Mouse (Mus musculus) CH12.LX (cell line): ENCODE data around the gene Pced1b. TPM values are rescaled to one million over a fixed set of nuclear protein-coding genes. Genes with fewer than 3 reads are reported as not detected.
"Not testable (repeated sequence)": the region's sequence is repeated elsewhere in the genome, so short reads cannot be mapped to it uniquely, and the experiment has no call there.

Experiments
- DNase-seq: peaks from one replicate; pipeline ENCODE4 v3.0.0-alpha.2; 2013; ENCODE audit errors: extremely low read depth
- H3K27ac ChIP-seq: 2 replicates; pipeline ENCODE4 v1.5.1; 2012; ENCODE audit warnings: low read depth, mild to moderate bottlenecking, control low read depth, moderate library complexity; ENCODE audit not compliant: insufficient read depth
- H3K27me3 ChIP-seq: replicated peaks from 2 replicates; pipeline ENCODE3; 2012; ENCODE audit warnings: inconsistent platforms
- H3K36me3 ChIP-seq, 2 experiments: replicated peaks in 1 of 2; 2 replicates each; pipeline versions ENCODE3 to v1.6.1; 2012; ENCODE audit warnings: inconsistent platforms in 1 of 2, low read length in 1 of 2, mild to moderate bottlenecking in 1 of 2, mixed read lengths in 1 of 2, moderate library complexity in 1 of 2; ENCODE audit not compliant: control insufficient read depth in 1 of 2, insufficient read depth in 1 of 2
- H3K4me1 ChIP-seq, 2 experiments: 2 replicates each; pipeline ENCODE4 v1.6.1; 2012; ENCODE audit warnings: inconsistent platforms in 1 of 2, moderate library complexity in 1 of 2; ENCODE audit not compliant: insufficient read depth in 2 of 2, control insufficient read depth in 1 of 2
- H3K4me2 ChIP-seq: 2 replicates; pipeline ENCODE4 v1.6.1; 2012; ENCODE audit warnings: low read depth, mild to moderate bottlenecking, control low read depth; ENCODE audit not compliant: poor library complexity, insufficient read depth, severe bottlenecking
- H3K4me3 ChIP-seq, 3 experiments: fragments of 150-350 bp in 1 of 3; sonication (generic) in 1 of 3; replicated peaks in 1 of 3; 2 replicates each; pipeline versions ENCODE3 to v1.5.1; 2011 to 2012; ENCODE audit warnings: low read depth in 2 of 3, low read length in 2 of 3, mild to moderate bottlenecking in 2 of 3, moderate library complexity in 2 of 3, control low read depth in 1 of 3, improper control_type of control experiment in 1 of 3, inconsistent platforms in 1 of 3, mixed read lengths in 1 of 3; ENCODE audit not compliant: poor library complexity in 1 of 3
- H3K79me2 ChIP-seq: replicated peaks from 2 replicates; pipeline ENCODE4 v1.6.1; 2012; ENCODE audit warnings: mild to moderate bottlenecking, moderate library complexity; ENCODE audit not compliant: control insufficient read depth, poor library complexity, insufficient read depth, severe bottlenecking; ENCODE audit errors: extremely low read depth
- H3K9ac ChIP-seq: 2 replicates; pipeline ENCODE4 v1.6.1; 2012; ENCODE audit warnings: low read depth, mild to moderate bottlenecking, control low read depth, moderate library complexity; ENCODE audit not compliant: insufficient read depth
- H3K9me3 ChIP-seq: replicated peaks from 2 replicates; pipeline ENCODE3; 2012; ENCODE audit warnings: low read length, inconsistent platforms, mixed read lengths
- CHD2 ChIP-seq: IDR thresholded peaks from 2 replicates; pipeline ENCODE4 v1.6.1; 2011; ENCODE audit warnings: low read length, improper control_type of control experiment
- E2F4 ChIP-seq: IDR thresholded peaks from 2 replicates; pipeline ENCODE4 v1.6.1; 2011; ENCODE audit warnings: low read depth, low read length, improper control_type of control experiment; ENCODE audit not compliant: insufficient replicate concordance
- ELF1 ChIP-seq: IDR thresholded peaks from 2 replicates; pipeline ENCODE4 v1.6.1; 2014; ENCODE audit warnings: low read depth, mild to moderate bottlenecking, inconsistent platforms, low read length, improper control_type of control experiment
- ETS1 ChIP-seq: conservative IDR thresholded peaks from 2 replicates; pipeline ENCODE4 v1.6.1; 2012; ENCODE audit warnings: low read depth, mild to moderate bottlenecking, inconsistent platforms, low read length, improper control_type of control experiment, moderate library complexity
- GABPA ChIP-seq: IDR thresholded peaks from 2 replicates; pipeline ENCODE4 v1.6.1; 2012; ENCODE audit warnings: low read depth, low read length, improper control_type of control experiment, inconsistent platforms; ENCODE audit not compliant: insufficient replicate concordance
- HCFC1 ChIP-seq: IDR thresholded peaks from 2 replicates; pipeline ENCODE4 v1.6.1; 2012; ENCODE audit warnings: low read depth, mild to moderate bottlenecking, inconsistent platforms, low read length, improper control_type of control experiment
- IRF4 ChIP-seq: IDR thresholded peaks from 2 replicates; pipeline ENCODE4 v1.6.1; 2014; ENCODE audit warnings: low read depth, mild to moderate bottlenecking, inconsistent platforms, low read length, improper control_type of control experiment
- JUND ChIP-seq: conservative IDR thresholded peaks from 2 replicates; pipeline ENCODE4 v1.6.1; 2011; ENCODE audit warnings: low read depth, low read length, improper control_type of control experiment
- KAT2A ChIP-seq: IDR thresholded peaks from 2 replicates; pipeline ENCODE4 v1.6.1; 2012; ENCODE audit warnings: low read length, improper control_type of control experiment, inconsistent platforms; ENCODE audit not compliant: insufficient replicate concordance
- MAFK ChIP-seq: IDR thresholded peaks from 2 replicates; pipeline ENCODE4 v1.6.1; 2011; ENCODE audit warnings: low read length, improper control_type of control experiment; ENCODE audit not compliant: insufficient replicate concordance
- MAX ChIP-seq: IDR thresholded peaks from 2 replicates; pipeline ENCODE4 v1.6.1; 2011; ENCODE audit warnings: low read length, improper control_type of control experiment
- MAZ ChIP-seq: IDR thresholded peaks from 2 replicates; pipeline ENCODE4 v1.6.1; 2012; ENCODE audit warnings: low read depth, mild to moderate bottlenecking, inconsistent platforms, low read length, improper control_type of control experiment, moderate library complexity
- MEF2A ChIP-seq: IDR thresholded peaks from 2 replicates; pipeline ENCODE4 v1.6.1; 2014; ENCODE audit warnings: low read depth, mild to moderate bottlenecking, inconsistent platforms, low read length, improper control_type of control experiment, borderline replicate concordance
- MXI1 ChIP-seq: IDR thresholded peaks from 2 replicates; pipeline ENCODE4 v1.6.1; 2011; ENCODE audit warnings: mild to moderate bottlenecking, low read depth, low read length, improper control_type of control experiment
- MYC ChIP-seq: IDR thresholded peaks from 2 replicates; pipeline ENCODE4 v1.6.1; 2011; ENCODE audit warnings: low read depth, mild to moderate bottlenecking, improper control_type of control experiment, low read length
- NELFE ChIP-seq: IDR thresholded peaks from 2 replicates; pipeline ENCODE4 v1.6.1; 2011; ENCODE audit warnings: low read depth, low read length, improper control_type of control experiment
- NRF1 ChIP-seq: IDR thresholded peaks from 2 replicates; pipeline ENCODE4 v1.6.1; 2014; ENCODE audit warnings: low read depth, mild to moderate bottlenecking, inconsistent platforms, low read length, improper control_type of control experiment, moderate library complexity
- POLR2A ChIP-seq: IDR thresholded peaks from 2 replicates; pipeline ENCODE4 v1.6.1; 2011; ENCODE audit warnings: low read depth, mild to moderate bottlenecking, improper control_type of control experiment, low read length
- POLR2AphosphoS2 ChIP-seq: IDR thresholded peaks from 2 replicates; pipeline ENCODE4 v1.6.1; 2011; ENCODE audit warnings: low read depth, low read length, improper control_type of control experiment
- RAD21 ChIP-seq: IDR thresholded peaks from 2 replicates; pipeline ENCODE4 v1.6.1; 2011; ENCODE audit warnings: low read depth, mild to moderate bottlenecking, low read length, improper control_type of control experiment, moderate library complexity
- RCOR1 ChIP-seq: conservative IDR thresholded peaks from 2 replicates; pipeline ENCODE4 v1.6.1; 2012; ENCODE audit warnings: low read depth, mild to moderate bottlenecking, inconsistent platforms, low read length, improper control_type of control experiment
- SIN3A ChIP-seq: IDR thresholded peaks from 2 replicates; pipeline ENCODE4 v1.6.1; 2012; ENCODE audit warnings: low read length, improper control_type of control experiment, inconsistent platforms
- SMC3 ChIP-seq: IDR thresholded peaks from 2 replicates; pipeline ENCODE4 v1.6.1; 2011; ENCODE audit warnings: low read depth, low read length, improper control_type of control experiment
- TBP ChIP-seq: conservative IDR thresholded peaks from 2 replicates; pipeline ENCODE4 v1.6.1; 2011; ENCODE audit warnings: low read depth, low read length, improper control_type of control experiment
- TCF12 ChIP-seq: IDR thresholded peaks from 2 replicates; pipeline ENCODE4 v1.6.1; 2014; ENCODE audit warnings: low read depth, mild to moderate bottlenecking, inconsistent platforms, low read length, improper control_type of control experiment
- UBTF ChIP-seq: IDR thresholded peaks from 2 replicates; pipeline ENCODE4 v1.6.1; 2012; ENCODE audit warnings: low read depth, mild to moderate bottlenecking, inconsistent platforms, low read length, improper control_type of control experiment, moderate library complexity
- USF1 ChIP-seq: IDR thresholded peaks from 2 replicates; pipeline ENCODE4 v1.6.1; 2014; ENCODE audit warnings: low read depth, mild to moderate bottlenecking, inconsistent platforms, low read length, improper control_type of control experiment
- USF2 ChIP-seq: conservative IDR thresholded peaks from 2 replicates; pipeline ENCODE4 v1.6.1; 2011; ENCODE audit warnings: low read depth, low read length, improper control_type of control experiment
- ZC3H11A ChIP-seq: IDR thresholded peaks from 2 replicates; pipeline ENCODE4 v1.6.1; 2012; ENCODE audit warnings: low read depth, mild to moderate bottlenecking, inconsistent platforms, low read length, improper control_type of control experiment
- ZKSCAN1 ChIP-seq: IDR thresholded peaks from 2 replicates; pipeline ENCODE4 v1.6.1; 2012; ENCODE audit warnings: low read depth, inconsistent platforms, low read length, improper control_type of control experiment, borderline replicate concordance
- ZNF384 ChIP-seq: IDR thresholded peaks from 2 replicates; pipeline ENCODE4 v1.6.1; 2012; ENCODE audit warnings: low read depth, low read length, improper control_type of control experiment, inconsistent platforms
- dilution Hi-C: fragments of 300-500 bp; cut with MboI; formaldehyde crosslinking; loops from 2 replicates; pipeline ENCODE4 v1.14.3; 2020; ENCODE audit warnings: low sequenced_read_pairs; ENCODE audit not compliant: extremely low pct_unique_long_range_greater_than_20kb, extremely low pct_ligation_motif_present
- in situ Hi-C: fragments of 300-500 bp; cut with MboI; formaldehyde crosslinking; loops from 3 replicates; pipeline ENCODE4 v1.14.3; 2019; ENCODE audit warnings: low sequenced_read_pairs, low pct_ligation_motif_present, low pct_unique_long_range_greater_than_20kb, mixed read lengths
- polyA plus RNA-seq: library from polyadenylated mRNA; unstranded; fragments of >175 nt; gene quantifications from 2 replicates; pipeline ENCODE4 v1.2.1, GENCODE M21; 2012; ENCODE audit warnings: low read depth; ENCODE audit not compliant: insufficient read length
- total RNA-seq, 2 experiments: library from RNA; depleted of rRNA; stranded (reverse); fragments of 300-350 nt in 1 of 2; fragments of >200 nt in 1 of 2; gene quantifications; 2 replicates each; pipeline ENCODE4 v1.2.3; 2012 to 2014

Pced1b gene
- total and polyA plus RNA-seq, 3 experiments = 12.3 to 44.2 (median 21.1) TPM

GRCm38 (mm10) chr15:97372043-97372442, 125.1 kb downstream of the Pced1b start:
- peaks cover 11 to 26% of the 10 kb centered on the region in 2 experiments for H3K4me1 ChIP-seq
- dilution Hi-C loops, H3K9me3 ChIP-seq, H3K27me3 ChIP-seq, in situ Hi-C loops, DNase-seq, H3K4me3 ChIP-seq: not testable (repeated sequence)
- H3K79me2 ChIP-seq = peaks cover 33% of the 10 kb centered on the region
- H3K36me3 ChIP-seq = peaks cover 13 to 39% of the 10 kb centered on the region in 2 experiments
- TF ChIP-seq ZNF384 = peak; percentile 19; the same call in 1 of the 2 replicates
- peak; percentile 73 for TF ChIP-seq IRF4
- TF ChIP-seq ETS1 = peak; percentile 59
- TF ChIP-seq CHD2 = 0 out of 2 replicates have a peak, but pooled peaks have one; percentile 18
- peak overlapping the region; percentile 100 for H3K27ac ChIP-seq
- peak overlapping the region; percentile 99 for H3K9ac ChIP-seq
- H3K4me2 ChIP-seq = peak overlapping the region; percentile 93

- H3K4me3 ChIP-seq = peak overlapping the region; percentile 45 to 58 (median 48)
- TF ChIP-seq IRF4 (no peak), MYC (no peak; the same call in 1 of the 2 replicates), ZC3H11A (no peak), RCOR1 (peak; percentile 62; the same call in 1 of the 2 replicates), SIN3A (peak; percentile 40; the same call in 1 of the 2 replicates), POLR2A (no peak), TBP (no peak), MEF2A (no peak), USF2 (no peak), MAFK (no peak), RAD21 (no peak), ZKSCAN1 (no peak), NELFE (peak; percentile 44; the same call in 1 of the 2 replicates), KAT2A (no peak), HCFC1 (no peak), JUND (no peak), UBTF (no peak), ETS1 (no peak), MAX (no peak), TCF12 (peak; percentile 9; the same call in 1 of the 2 replicates), MXI1 (peak; percentile 68; the same call in 1 of the 2 replicates), ELF1 (no peak), E2F4 (no peak), CHD2 (peak; percentile 8; the same call in 1 of the 2 replicates), NRF1 (no peak), SMC3 (no peak), USF1 (no peak), MAZ (peak; percentile 27; the same call in 1 of the 2 replicates), POLR2AphosphoS2 (no peak), GABPA (no peak)
Observed at GRCm38 (mm10) chr15:97372611-97373131, 125.8 kb downstream of the Pced1b start.

More at GRCm38 (mm10) chr15:97372611-97373131, 125.8 kb downstream of the Pced1b start:
- dilution Hi-C loops (no loop called here), in situ Hi-C loops (no loop called here)
- Histone ChIP-seq H3K9me3 (peaks cover 3% of the 10 kb centered on the region), H3K36me3 (peaks cover 13 to 34% of the 10 kb centered on the region in 2 experiments), H3K4me1 (peaks cover 11 to 26% of the 10 kb centered on the region in 2 experiments), H3K4me2 (peak overlapping the region; percentile 93), H3K79me2 (peaks cover 39% of the 10 kb centered on the region), H3K27ac (peak overlapping the region; percentile 100), H3K9ac (peak overlapping the region; percentile 99), H3K27me3 (no peaks in the 10 kb centered on the region)
- no peak for DNase-seq
